Mouse (Mus musculus): ENCODE measurements around the gene Myh14. TPM values are rescaled to one million over a fixed set of nuclear protein-coding genes. Genes with fewer than 3 reads are reported as not detected.

Gene Myh14
- polyA plus RNA-seq, 1 experiment from 2014 or later = 70.3 TPM

- no peak overlapping the region for H3K27ac ChIP-seq (ENCODE audit: low read length)
- no peaks in the 10 kb centered on the region for H3K4me1 ChIP-seq (ENCODE audit: control insufficient read depth, insufficient read depth, low read length)
- peaks cover 5% of the 10 kb centered on the region; the same call in 1 of the 2 replicates for H3K36me3 ChIP-seq (ENCODE audit: control insufficient read depth, insufficient read depth, low read length)
- no peak overlapping the region for H3K9ac ChIP-seq (ENCODE audit: low read depth, low read length)
- WGBS = 70% methylated on average over 13 of the region's 13 CpGs
- no peak for ATAC-seq
- no peaks in the 10 kb centered on the region for H3K27me3 ChIP-seq (replicated peaks; ENCODE audit: control insufficient read depth, insufficient read depth, low read length)
- no peaks in the 10 kb centered on the region for H3K9me3 ChIP-seq (ENCODE audit: control insufficient read depth, low read length)
- no peak overlapping the region for H3K4me3 ChIP-seq (ENCODE audit: low read length)
- no peak overlapping the region for H3K4me2 ChIP-seq (ENCODE audit: low read depth, low read length)
Observed at GRCm38 (mm10) chr7:44630437-44630836, 40.2 kb downstream of the Myh14 start.

GRCm38 (mm10) chr7:44628402-44629034 lies 42.1 kb downstream of the Myh14 start:
- Histone ChIP-seq H3K9me3 (ENCODE audit: control insufficient read depth, low read length) (no peaks in the 10 kb centered on the region), H3K27ac (ENCODE audit: low read length) (no peak overlapping the region), H3K4me1 (ENCODE audit: control insufficient read depth, insufficient read depth, low read length) (no peaks in the 10 kb centered on the region), H3K4me3 (ENCODE audit: low read length) (no peak overlapping the region), H3K27me3 (replicated peaks; ENCODE audit: control insufficient read depth, insufficient read depth, low read length) (no peaks in the 10 kb centered on the region), H3K4me2 (ENCODE audit: low read depth, low read length) (no peak overlapping the region), H3K36me3 (ENCODE audit: control insufficient read depth, insufficient read depth, low read length) (peaks cover 11% of the 10 kb centered on the region), H3K9ac (ENCODE audit: low read depth, low read length) (no peak overlapping the region)
- ATAC-seq = no peak
- 86% methylated on average over 15 of the region's 15 CpGs for WGBS

GRCm38 (mm10) chr7:44626966-44627365 lies 43.7 kb downstream of the Myh14 start:
- Histone ChIP-seq H3K9me3 (ENCODE audit: control insufficient read depth, low read length) (no peaks in the 10 kb centered on the region), H3K4me1 (ENCODE audit: control insufficient read depth, insufficient read depth, low read length) (no peaks in the 10 kb centered on the region), H3K9ac (ENCODE audit: low read depth, low read length) (no peak overlapping the region), H3K4me2 (ENCODE audit: low read depth, low read length) (no peak overlapping the region), H3K36me3 (ENCODE audit: control insufficient read depth, insufficient read depth, low read length) (peaks cover 18% of the 10 kb centered on the region), H3K27ac (ENCODE audit: low read length) (no peak overlapping the region), H3K4me3 (ENCODE audit: low read length) (no peak overlapping the region), H3K27me3 (replicated peaks; ENCODE audit: control insufficient read depth, insufficient read depth, low read length) (no peaks in the 10 kb centered on the region)
- no peak for ATAC-seq
- WGBS = 81% methylated on average over 13 of the region's 13 CpGs

GRCm38 (mm10) chr7:44626068-44626385 lies 44.6 kb downstream of the Myh14 start:
- no peak for ATAC-seq
- no peak overlapping the region for H3K4me2 ChIP-seq (ENCODE audit: low read depth, low read length)
- peaks cover 17% of the 10 kb centered on the region for H3K36me3 ChIP-seq (ENCODE audit: control insufficient read depth, insufficient read depth, low read length)
- H3K4me1 ChIP-seq (ENCODE audit: control insufficient read depth, insufficient read depth, low read length) = no peaks in the 10 kb centered on the region
- H3K27me3 ChIP-seq (replicated peaks; ENCODE audit: control insufficient read depth, insufficient read depth, low read length) = no peaks in the 10 kb centered on the region
- H3K9me3 ChIP-seq (ENCODE audit: control insufficient read depth, low read length) = no peaks in the 10 kb centered on the region
- no peak overlapping the region for H3K9ac ChIP-seq (ENCODE audit: low read depth, low read length)
- H3K4me3 ChIP-seq (ENCODE audit: low read length) = no peak overlapping the region
- H3K27ac ChIP-seq (ENCODE audit: low read length) = no peak overlapping the region
- WGBS = 61% methylated on average over 1 of the region's 1 CpGs

GRCm38 (mm10) chr7:44625241-44626067 lies 45.2 kb downstream of the Myh14 start:
- no peak overlapping the region for H3K9ac ChIP-seq (ENCODE audit: low read depth, low read length)
- H3K4me2 ChIP-seq (ENCODE audit: low read depth, low read length) = no peak overlapping the region
- peaks cover 17% of the 10 kb centered on the region for H3K36me3 ChIP-seq (ENCODE audit: control insufficient read depth, insufficient read depth, low read length)
- 86% methylated on average over 13 of the region's 13 CpGs for WGBS
- ATAC-seq = no peak
- no peaks in the 10 kb centered on the region for H3K27me3 ChIP-seq (replicated peaks; ENCODE audit: control insufficient read depth, insufficient read depth, low read length)
- H3K4me3 ChIP-seq (ENCODE audit: low read length) = no peak overlapping the region
- H3K27ac ChIP-seq (ENCODE audit: low read length) = no peak overlapping the region
- no peaks in the 10 kb centered on the region for H3K4me1 ChIP-seq (ENCODE audit: control insufficient read depth, insufficient read depth, low read length)
- no peaks in the 10 kb centered on the region for H3K9me3 ChIP-seq (ENCODE audit: control insufficient read depth, low read length)

- ATAC-seq = 0 out of 2 replicates have a peak, but pooled peaks have one; percentile 17
- Histone ChIP-seq H3K9ac (ENCODE audit: low read depth, low read length) (no peak overlapping the region), H3K4me3 (ENCODE audit: low read length) (no peak overlapping the region), H3K27ac (ENCODE audit: low read length) (no peak overlapping the region), H3K9me3 (ENCODE audit: control insufficient read depth, low read length) (no peaks in the 10 kb centered on the region), H3K4me1 (ENCODE audit: control insufficient read depth, insufficient read depth, low read length) (no peaks in the 10 kb centered on the region), H3K4me2 (ENCODE audit: low read depth, low read length) (no peak overlapping the region), H3K27me3 (replicated peaks; ENCODE audit: control insufficient read depth, insufficient read depth, low read length) (no peaks in the 10 kb centered on the region), H3K36me3 (ENCODE audit: control insufficient read depth, insufficient read depth, low read length) (peaks cover 22% of the 10 kb centered on the region)
- 58% methylated on average over 14 of the region's 14 CpGs for WGBS
Observed at GRCm38 (mm10) chr7:44624828-44625227, 45.8 kb downstream of the Myh14 start.

GRCm38 (mm10) chr7:44624543-44624826 lies 46.2 kb downstream of the Myh14 start:
- Histone ChIP-seq H3K4me3 (ENCODE audit: low read length) (no peak overlapping the region), H3K9ac (ENCODE audit: low read depth, low read length) (no peak overlapping the region), H3K9me3 (ENCODE audit: control insufficient read depth, low read length) (no peaks in the 10 kb centered on the region), H3K4me1 (ENCODE audit: control insufficient read depth, insufficient read depth, low read length) (no peaks in the 10 kb centered on the region), H3K4me2 (ENCODE audit: low read depth, low read length) (no peak overlapping the region), H3K27me3 (replicated peaks; ENCODE audit: control insufficient read depth, insufficient read depth, low read length) (no peaks in the 10 kb centered on the region), H3K36me3 (ENCODE audit: control insufficient read depth, insufficient read depth, low read length) (peaks cover 25% of the 10 kb centered on the region), H3K27ac (ENCODE audit: low read length) (no peak overlapping the region)
- 73% methylated on average over 3 of the region's 3 CpGs for WGBS
- peak; percentile 22; the same call in 1 of the 2 replicates for ATAC-seq

- no peak overlapping the region for H3K27ac ChIP-seq (ENCODE audit: low read length)
- H3K4me1 ChIP-seq (ENCODE audit: control insufficient read depth, insufficient read depth, low read length) = no peaks in the 10 kb centered on the region
- 0 out of 2 replicates have a peak, but pooled peaks have one; percentile 10 for ATAC-seq
- no peaks in the 10 kb centered on the region for H3K9me3 ChIP-seq (ENCODE audit: control insufficient read depth, low read length)
- peaks cover 23% of the 10 kb centered on the region for H3K36me3 ChIP-seq (ENCODE audit: control insufficient read depth, insufficient read depth, low read length)
- H3K4me3 ChIP-seq (ENCODE audit: low read length) = no peak overlapping the region
- 51% methylated on average over 18 of the region's 18 CpGs for WGBS
- H3K4me2 ChIP-seq (ENCODE audit: low read depth, low read length) = no peak overlapping the region
- no peaks in the 10 kb centered on the region for H3K27me3 ChIP-seq (replicated peaks; ENCODE audit: control insufficient read depth, insufficient read depth, low read length)
- H3K9ac ChIP-seq (ENCODE audit: low read depth, low read length) = no peak overlapping the region
Observed at GRCm38 (mm10) chr7:44623714-44624542, 46.7 kb downstream of the Myh14 start.

- H3K4me3 ChIP-seq (ENCODE audit: low read length) = no peak overlapping the region
- no peak for ATAC-seq
- H3K27me3 ChIP-seq (replicated peaks; ENCODE audit: control insufficient read depth, insufficient read depth, low read length) = 0 out of 2 replicates have a peak, but pooled peaks cover 8% of the 10 kb centered on the region
- 75% methylated on average over 3 of the region's 3 CpGs for WGBS
- H3K36me3 ChIP-seq (ENCODE audit: control insufficient read depth, insufficient read depth, low read length) = peaks cover 10% of the 10 kb centered on the region
- no peak overlapping the region for H3K27ac ChIP-seq (ENCODE audit: low read length)
- H3K9ac ChIP-seq (ENCODE audit: low read depth, low read length) = no peak overlapping the region
- no peaks in the 10 kb centered on the region for H3K9me3 ChIP-seq (ENCODE audit: control insufficient read depth, low read length)
- H3K4me2 ChIP-seq (ENCODE audit: low read depth, low read length) = no peak overlapping the region
- no peaks in the 10 kb centered on the region for H3K4me1 ChIP-seq (ENCODE audit: control insufficient read depth, insufficient read depth, low read length)
Observed at GRCm38 (mm10) chr7:44617059-44617458, 53.6 kb downstream of the Myh14 start.

All from intestine, embryonic 16.5 days (tissue).